Mouse (Mus musculus): ENCODE measurements around the gene Rab5if. TPM values are rescaled to one million over a fixed set of nuclear protein-coding genes. Genes with fewer than 3 reads are reported as not detected.

Gene Rab5if
- polyA plus RNA-seq, 1 experiment from 2014 or later, result 190 TPM

DNA sequence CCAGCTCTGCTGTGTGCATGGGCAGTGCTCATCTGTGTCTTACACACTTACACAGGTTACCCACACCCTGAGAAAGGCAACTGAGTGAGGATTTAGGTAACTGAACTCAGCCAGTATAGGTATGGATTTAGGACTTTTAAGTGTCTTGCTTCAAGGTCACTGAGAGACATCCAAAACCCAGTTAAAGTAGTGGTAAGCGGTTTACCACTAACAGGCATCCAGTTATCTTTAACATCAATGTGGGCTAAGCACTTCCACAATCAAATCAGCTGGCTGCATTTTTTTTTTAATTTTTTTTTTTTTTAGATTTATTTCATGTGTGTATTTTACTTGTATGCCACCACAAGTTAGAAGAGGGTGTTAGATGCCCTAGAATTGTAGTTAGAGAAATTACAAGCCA is 6.6 kb upstream of the Rab5if start:
- Histone ChIP-seq H3K4me1 (replicated peaks) (peaks cover 4% of the 10 kb centered on the region; the same call in 1 of the 2 replicates), H3K9me3 (no peaks in the 10 kb centered on the region), H3K27me3 (no peaks in the 10 kb centered on the region), H3K4me2 (no peak overlapping the region), H3K4me3 (replicated peaks) (no peak overlapping the region), H3K27ac (no peak overlapping the region), H3K9ac (replicated peaks) (no peak overlapping the region), H3K36me3 (peaks cover 73% of the 10 kb centered on the region)
- ATAC-seq (ENCODE audit: insufficient number of reproducible peaks, insufficient read depth, low FRiP score, low TSS enrichment, low read depth), result no peak
- 90% methylated on average over 1 of the region's 1 CpGs for WGBS

DNA sequence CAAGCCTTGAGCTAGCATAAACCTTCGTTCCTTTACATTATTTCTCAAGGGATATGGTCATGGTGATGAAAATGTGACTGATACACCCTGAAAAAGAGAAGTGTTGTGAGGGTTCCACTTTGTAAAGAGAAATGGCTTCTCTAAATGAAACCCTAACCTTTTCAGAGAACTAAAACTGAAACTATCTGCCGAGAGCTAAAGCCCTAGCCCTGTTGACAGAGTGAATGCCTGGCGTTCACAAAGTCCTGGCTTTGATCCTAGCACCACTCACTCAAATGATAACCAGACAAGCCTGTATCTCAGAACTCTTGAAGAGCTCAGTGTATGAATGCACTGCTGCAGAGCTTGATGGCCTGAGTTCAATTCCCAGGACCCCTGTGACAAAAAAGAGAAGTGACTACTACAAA is 5.5 kb upstream of the Rab5if start:
- H3K9me3 ChIP-seq, result no peaks in the 10 kb centered on the region
- WGBS, result 82% methylated on average over 3 of the region's 3 CpGs
- no peak for ATAC-seq (ENCODE audit: insufficient number of reproducible peaks, insufficient read depth, low FRiP score, low TSS enrichment, low read depth)
- H3K4me1 ChIP-seq (replicated peaks), result peaks cover 9% of the 10 kb centered on the region
- no peak overlapping the region for H3K4me2 ChIP-seq
- no peaks in the 10 kb centered on the region for H3K27me3 ChIP-seq
- no peak overlapping the region for H3K4me3 ChIP-seq (replicated peaks)
- H3K27ac ChIP-seq, result no peak overlapping the region
- no peak overlapping the region for H3K9ac ChIP-seq (replicated peaks)
- peaks cover 63% of the 10 kb centered on the region for H3K36me3 ChIP-seq

DNA sequence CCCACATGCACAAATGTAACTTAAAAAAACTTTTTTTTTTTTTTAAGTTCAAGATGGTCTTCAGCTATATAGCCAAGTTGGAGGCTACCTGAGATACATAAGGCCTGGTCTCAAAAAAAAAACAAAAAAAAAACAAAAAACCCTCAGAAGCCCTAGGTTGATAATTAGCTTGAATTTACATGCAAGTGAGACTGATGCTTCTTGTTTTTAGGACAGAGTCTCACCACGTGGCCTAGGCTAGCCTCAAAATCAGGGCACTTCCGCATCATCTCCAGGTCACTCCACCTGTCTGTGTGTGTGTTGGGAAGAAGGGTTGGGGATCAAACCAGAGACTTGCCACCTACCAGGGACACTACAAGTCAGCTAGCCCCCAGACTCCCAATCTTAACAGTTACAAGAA is 5.1 kb upstream of the Rab5if start, which contains the start of gene 4930518I15Rik:
Gene 4930518I15Rik (minus strand): TSS at position 112 of the 400 bp plus-strand sequence.
- peaks cover 9% of the 10 kb centered on the region for H3K4me1 ChIP-seq (replicated peaks)
- H3K4me2 ChIP-seq, result no peak within 1 kb of the TSS
- peak within 1 kb of the TSS; percentile 41; the same call in 1 of the 2 replicates for H3K27ac ChIP-seq
- H3K4me3 ChIP-seq (replicated peaks), result no peak within 1 kb of the TSS
- WGBS, result 90% methylated on average over 2 of the region's 2 CpGs
- no peak for ATAC-seq (ENCODE audit: insufficient number of reproducible peaks, insufficient read depth, low FRiP score, low TSS enrichment, low read depth)
- no peaks in the 10 kb centered on the region for H3K9me3 ChIP-seq
- H3K9ac ChIP-seq (replicated peaks), result no peak within 1 kb of the TSS
- H3K27me3 ChIP-seq, result no peaks in the 10 kb centered on the region
- H3K36me3 ChIP-seq, result peaks cover 60% of the 10 kb centered on the region

DNA sequence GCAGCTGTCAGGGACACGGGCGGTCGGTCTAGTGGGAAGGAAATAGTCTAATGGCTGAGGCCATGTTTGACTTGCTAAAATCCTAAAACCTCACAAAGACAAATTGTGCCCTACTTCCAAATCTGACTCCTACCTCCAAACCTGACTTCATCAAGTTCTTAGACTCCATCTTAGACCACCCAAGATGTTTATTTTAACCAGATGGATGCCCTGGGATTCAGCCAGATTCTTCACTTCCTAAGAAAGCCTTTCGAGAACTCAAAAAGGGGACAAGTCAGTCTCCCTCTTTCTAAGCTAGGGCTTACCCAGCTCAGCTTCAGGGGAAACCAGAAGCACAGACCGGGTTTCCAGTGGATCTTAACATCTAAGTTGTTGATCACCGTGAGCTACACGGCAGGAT is 4.3 kb upstream of the Rab5if start:
- WGBS, result 77% methylated on average over 7 of the region's 7 CpGs
- H3K27ac ChIP-seq, result peak overlapping the region; percentile 41; the same call in 1 of the 2 replicates
- H3K4me1 ChIP-seq (replicated peaks), result peaks cover 10% of the 10 kb centered on the region
- H3K36me3 ChIP-seq, result peaks cover 56% of the 10 kb centered on the region
- no peak overlapping the region for H3K4me3 ChIP-seq (replicated peaks)
- H3K9ac ChIP-seq (replicated peaks), result no peak overlapping the region
- ATAC-seq (ENCODE audit: insufficient number of reproducible peaks, insufficient read depth, low FRiP score, low TSS enrichment, low read depth), result no peak
- H3K9me3 ChIP-seq, result no peaks in the 10 kb centered on the region
- H3K4me2 ChIP-seq, result no peak overlapping the region
- H3K27me3 ChIP-seq, result no peaks in the 10 kb centered on the region

DNA sequence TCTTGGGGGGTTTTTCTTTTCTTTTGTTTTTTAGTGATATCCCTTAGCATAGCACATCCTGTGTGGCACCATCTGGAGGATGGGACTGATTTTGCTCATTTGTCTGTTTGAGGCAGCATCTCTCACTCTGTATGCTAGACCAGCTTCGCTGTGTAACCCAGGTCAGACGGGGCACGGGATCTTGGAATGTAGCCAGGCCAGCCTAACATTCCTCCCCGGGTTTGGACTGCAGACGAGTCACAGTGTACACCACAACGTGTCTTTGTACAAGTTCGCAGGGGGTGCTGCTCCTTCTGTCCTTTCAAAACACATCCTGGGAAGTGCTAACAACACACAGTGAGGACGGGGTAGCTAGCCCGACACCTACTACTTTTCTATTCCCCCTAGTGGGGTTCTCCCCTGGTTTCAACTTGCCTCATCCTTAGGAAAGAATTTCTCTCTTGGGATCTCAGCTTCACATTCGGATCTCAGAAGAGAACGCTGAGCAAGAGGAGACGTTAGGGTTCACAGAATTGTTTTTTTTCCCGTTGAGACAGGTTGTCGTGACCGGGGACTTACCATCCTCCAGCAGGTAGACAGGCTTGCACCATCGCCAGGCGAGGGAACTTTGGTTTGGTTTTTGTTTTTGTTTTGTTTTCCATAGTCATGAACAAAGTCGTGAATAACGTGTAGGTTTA is 749 bp upstream of the Rab5if start:
- H3K27me3 ChIP-seq, result no peaks in the 10 kb centered on the region
- peaks cover 53% of the 10 kb centered on the region for H3K36me3 ChIP-seq
- H3K4me1 ChIP-seq (replicated peaks), result peaks cover 20% of the 10 kb centered on the region
- H3K4me2 ChIP-seq, result peak overlapping the region; percentile 75
- no peaks in the 10 kb centered on the region for H3K9me3 ChIP-seq
- under 1% methylated on average over 19 of the region's 19 CpGs for WGBS
- H3K4me3 ChIP-seq (replicated peaks), result peak overlapping the region; percentile 97
- H3K9ac ChIP-seq (replicated peaks), result peak overlapping the region; percentile 75
- ATAC-seq (ENCODE audit: insufficient number of reproducible peaks, insufficient read depth, low FRiP score, low TSS enrichment, low read depth), result no peak; the same call in 1 of the 2 replicates
- peak overlapping the region; percentile 94 for H3K27ac ChIP-seq

DNA sequence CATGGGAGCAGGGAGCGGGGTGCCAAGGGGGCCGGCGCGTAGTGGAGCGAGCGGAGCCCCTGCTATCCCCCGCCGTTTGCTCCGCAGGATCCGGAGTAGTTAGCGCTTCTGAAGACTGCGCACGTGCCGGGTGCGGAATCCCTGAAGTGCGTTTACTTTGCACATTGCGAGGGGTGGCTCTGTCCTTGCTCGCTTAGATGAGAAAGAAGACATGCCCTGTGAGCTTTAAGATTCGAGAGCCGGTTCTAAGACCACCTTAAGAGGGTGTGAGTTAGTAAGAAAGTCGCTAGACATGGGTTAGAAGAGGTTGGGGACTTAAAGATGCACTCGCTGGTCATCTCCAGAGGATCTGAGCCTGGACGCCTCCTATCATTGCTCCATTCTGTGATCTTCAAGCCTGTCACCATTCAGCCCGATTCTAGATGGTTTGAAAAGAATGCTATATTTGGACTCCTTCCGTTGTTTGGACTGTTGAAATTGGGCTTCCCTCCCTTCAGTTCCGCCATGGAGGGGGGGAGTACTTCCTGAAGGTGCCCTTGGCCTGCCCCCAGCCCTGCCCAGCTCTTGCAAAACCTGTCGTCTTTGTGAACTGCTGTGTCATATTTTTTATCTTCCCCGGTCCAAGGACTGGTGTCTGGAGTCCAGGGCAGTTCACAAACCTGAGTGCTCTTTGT is 696 bp downstream of the Rab5if start:
- peak overlapping the region; percentile 75 for H3K4me2 ChIP-seq
- peak overlapping the region; percentile 97 for H3K4me3 ChIP-seq (replicated peaks)
- peaks cover 20% of the 10 kb centered on the region for H3K4me1 ChIP-seq (replicated peaks)
- no peaks in the 10 kb centered on the region for H3K27me3 ChIP-seq
- 2% methylated on average over 28 of the region's 28 CpGs for WGBS
- H3K9ac ChIP-seq (replicated peaks), result peak overlapping the region; percentile 96
- no peak for ATAC-seq (ENCODE audit: insufficient number of reproducible peaks, insufficient read depth, low FRiP score, low TSS enrichment, low read depth)
- H3K27ac ChIP-seq, result peak overlapping the region; percentile 94
- peaks cover 57% of the 10 kb centered on the region for H3K36me3 ChIP-seq
- H3K9me3 ChIP-seq, result no peaks in the 10 kb centered on the region

DNA sequence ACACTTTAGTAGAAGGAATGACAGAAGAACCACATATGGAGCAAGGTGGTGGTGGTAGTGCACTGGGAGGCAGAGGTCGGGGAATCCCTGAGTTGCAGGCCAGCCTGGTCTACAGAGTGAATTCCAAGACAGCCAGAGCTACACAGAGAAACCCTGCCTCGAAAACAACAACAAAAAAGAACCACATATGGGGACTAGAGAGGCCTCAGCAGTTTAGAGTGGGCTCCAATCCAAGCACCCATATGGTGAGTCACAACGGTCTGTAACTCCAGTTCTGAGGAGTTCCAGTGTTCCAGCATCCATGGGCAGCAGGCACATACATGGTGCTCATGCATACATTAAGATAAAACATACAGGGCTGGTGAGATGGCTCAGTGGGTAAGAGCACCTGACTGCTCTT is 1.6 kb downstream of the Rab5if start:
- WGBS, result 84% methylated on average over 3 of the region's 3 CpGs
- Histone ChIP-seq H3K4me2 (peak overlapping the region; percentile 75), H3K36me3 (peaks cover 58% of the 10 kb centered on the region), H3K27ac (no peak overlapping the region), H3K9me3 (no peaks in the 10 kb centered on the region), H3K4me1 (replicated peaks) (peaks cover 20% of the 10 kb centered on the region), H3K27me3 (no peaks in the 10 kb centered on the region), H3K4me3 (replicated peaks) (peak overlapping the region; percentile 97), H3K9ac (replicated peaks) (no peak overlapping the region; the same call in 1 of the 2 replicates)
- no peak for ATAC-seq (ENCODE audit: insufficient number of reproducible peaks, insufficient read depth, low FRiP score, low TSS enrichment, low read depth)

DNA sequence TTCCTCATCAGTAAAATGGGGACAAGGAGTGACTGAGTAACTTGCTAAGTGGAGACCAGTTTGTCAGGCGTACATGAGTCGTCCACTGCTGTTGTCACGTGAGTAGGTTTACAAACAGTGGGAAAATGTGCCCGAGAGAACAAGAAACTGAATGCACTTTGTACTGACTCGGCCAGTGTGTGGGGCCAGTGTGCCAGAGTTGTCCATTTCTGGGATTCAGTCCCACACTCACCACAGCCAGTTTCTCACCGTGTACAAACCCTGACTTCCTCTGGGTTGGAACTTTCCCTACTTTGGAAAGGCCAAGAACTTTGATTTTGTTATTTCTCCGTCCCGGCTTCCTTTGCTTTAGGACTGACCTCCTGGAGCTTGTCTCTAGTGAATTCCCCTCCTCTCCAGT is 6.1 kb downstream of the Rab5if start:
- no peak overlapping the region for H3K27ac ChIP-seq
- no peaks in the 10 kb centered on the region for H3K9me3 ChIP-seq
- peaks cover 7% of the 10 kb centered on the region for H3K4me1 ChIP-seq (replicated peaks)
- no peak for ATAC-seq (ENCODE audit: insufficient number of reproducible peaks, insufficient read depth, low FRiP score, low TSS enrichment, low read depth)
- H3K36me3 ChIP-seq, result peaks cover 91% of the 10 kb centered on the region
- H3K4me2 ChIP-seq, result no peak overlapping the region
- 86% methylated on average over 8 of the region's 8 CpGs for WGBS
- H3K27me3 ChIP-seq, result no peaks in the 10 kb centered on the region
- no peak overlapping the region for H3K9ac ChIP-seq (replicated peaks)
- H3K4me3 ChIP-seq (replicated peaks), result no peak overlapping the region

DNA sequence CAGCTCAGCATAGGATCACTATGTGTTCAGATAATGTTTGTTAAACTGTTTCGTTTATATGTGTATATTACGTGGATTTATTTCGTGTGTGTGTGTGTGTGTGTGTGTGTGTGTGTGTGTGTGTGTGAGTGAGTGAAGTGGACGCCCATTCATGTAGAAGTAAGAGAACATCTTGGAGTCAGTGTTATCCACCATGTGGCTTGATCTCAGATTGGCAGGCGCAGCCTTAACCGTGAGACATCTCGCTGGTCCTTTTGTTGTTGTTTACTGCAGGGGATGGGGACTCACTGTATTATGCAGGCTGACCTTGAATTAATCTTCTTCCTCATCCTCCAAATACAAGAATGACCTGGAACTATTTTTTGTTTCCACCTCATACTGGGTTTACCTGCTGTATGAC is 6.6 kb downstream of the Rab5if start:
- H3K9me3 ChIP-seq, result no peaks in the 10 kb centered on the region
- no peaks in the 10 kb centered on the region for H3K27me3 ChIP-seq
- H3K9ac ChIP-seq (replicated peaks), result no peak overlapping the region
- H3K4me2 ChIP-seq, result no peak overlapping the region
- peaks cover 1% of the 10 kb centered on the region for H3K4me1 ChIP-seq (replicated peaks)
- whole genome bisulfite sequencing, result 94% methylated on average over 7 of the region's 7 CpGs
- H3K4me3 ChIP-seq (replicated peaks), result no peak overlapping the region
- no peak overlapping the region for H3K27ac ChIP-seq
- peaks cover 95% of the 10 kb centered on the region for H3K36me3 ChIP-seq
- ATAC-seq (ENCODE audit: insufficient number of reproducible peaks, insufficient read depth, low FRiP score, low TSS enrichment, low read depth), result no peak

DNA sequence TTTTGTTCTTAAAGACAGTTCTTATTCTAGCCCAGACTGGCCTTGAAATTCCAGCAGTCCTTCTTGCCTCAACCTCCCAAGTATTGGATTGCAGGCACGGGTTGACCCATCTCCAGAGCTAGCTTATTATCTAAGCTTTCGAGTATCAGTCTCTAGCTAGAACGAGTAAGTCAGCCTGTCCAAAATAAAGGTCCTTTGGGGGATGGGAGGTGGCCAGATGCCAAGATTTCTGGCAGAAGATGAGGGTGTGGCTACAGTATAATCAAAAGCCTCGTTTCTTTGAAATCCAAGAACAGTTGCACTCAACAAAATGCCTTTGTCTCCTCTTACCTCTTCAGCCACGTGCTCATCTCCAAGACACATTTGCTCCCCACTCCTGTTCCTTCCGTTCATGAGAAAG is 7.6 kb downstream of the Rab5if start:
- Histone ChIP-seq H3K4me2 (no peak overlapping the region), H3K9ac (replicated peaks) (no peak overlapping the region), H3K4me1 (replicated peaks) (no peaks in the 10 kb centered on the region), H3K9me3 (no peaks in the 10 kb centered on the region), H3K27me3 (no peaks in the 10 kb centered on the region), H3K27ac (no peak overlapping the region), H3K36me3 (peaks cover 96% of the 10 kb centered on the region), H3K4me3 (replicated peaks) (no peak overlapping the region)
- ATAC-seq (ENCODE audit: insufficient number of reproducible peaks, insufficient read depth, low FRiP score, low TSS enrichment, low read depth), result no peak
- WGBS, result 75% methylated on average over 6 of the region's 6 CpGs

DNA sequence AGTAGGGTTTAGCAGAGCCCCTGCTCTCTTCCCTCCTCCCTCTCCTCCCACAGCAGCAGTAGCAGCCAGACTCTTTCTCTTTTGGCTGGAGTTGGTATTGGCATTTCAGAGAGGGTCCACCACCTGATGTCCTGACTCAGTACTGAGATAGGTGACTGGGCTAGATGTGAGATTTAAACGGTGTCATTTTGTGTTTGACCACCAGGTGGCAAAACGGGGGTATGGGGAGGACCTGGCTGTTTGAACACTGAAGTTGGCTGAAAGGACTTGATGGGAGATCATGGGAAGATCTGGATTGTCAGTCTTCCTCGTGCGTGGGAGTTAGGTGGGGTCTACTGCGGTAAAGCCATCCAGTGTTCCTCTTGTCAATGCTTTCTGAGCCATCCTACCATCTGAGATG is 10.7 kb downstream of the Rab5if start:
- no peak overlapping the region for H3K9ac ChIP-seq (replicated peaks)
- no peaks in the 10 kb centered on the region for H3K9me3 ChIP-seq
- H3K36me3 ChIP-seq, result peaks cover 65% of the 10 kb centered on the region
- ATAC-seq (ENCODE audit: insufficient number of reproducible peaks, insufficient read depth, low FRiP score, low TSS enrichment, low read depth), result no peak
- no peak overlapping the region for H3K27ac ChIP-seq
- no peak overlapping the region for H3K4me2 ChIP-seq
- WGBS, result 39% methylated on average over 5 of the region's 5 CpGs
- H3K4me3 ChIP-seq (replicated peaks), result no peak overlapping the region
- no peaks in the 10 kb centered on the region for H3K27me3 ChIP-seq
- H3K4me1 ChIP-seq (replicated peaks), result no peaks in the 10 kb centered on the region
